Mouse (Mus musculus): ENCODE data around the gene Tmem45a.

- TF ChIP-seq POLR2A (IDR thresholded peaks at IDR 0.05; ENCODE audit: borderline replicate concordance, low read depth, low read length) (no peak), CTCF (IDR thresholded peaks at IDR 0.05; ENCODE audit: low read depth, low read length) (no peak)
Observed at GRCm38 (mm10) chr16:56831986-56832385, 54.0 kb downstream of the Tmem45a start.

Data from bone marrow macrophage, adult 2 months (primary cell).